Mouse (Mus musculus): ENCODE results near the gene Olfr461.
"Not testable (repeated sequence)": the region's sequence is repeated elsewhere in the genome, so short reads cannot be mapped to it uniquely, and the experiment has no call there.

Gene Olfr461

DNA sequence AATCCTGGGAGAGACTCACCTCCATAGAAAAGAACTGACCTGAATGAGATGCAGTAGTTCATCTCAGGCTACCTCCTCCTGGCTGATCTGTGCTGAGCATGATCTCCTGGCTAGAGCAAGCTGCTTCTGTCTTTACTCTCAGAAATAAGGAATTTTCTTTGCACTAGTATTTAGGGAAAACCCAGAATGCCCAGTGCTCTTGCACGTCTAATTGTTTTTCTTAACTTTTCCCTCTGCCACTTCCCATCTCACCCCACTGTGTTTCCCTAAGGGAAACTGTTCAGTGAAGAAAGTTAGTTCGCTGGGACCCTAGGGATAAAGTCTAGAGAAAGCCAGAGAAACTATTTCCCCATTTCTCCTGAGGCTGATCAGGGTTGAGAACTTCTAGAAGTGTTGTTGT is at the start of gene Olfr461:
Olfr461 (minus strand) TSS at position 101 of the 400 bp plus-strand sequence.
- no peak for DNase-seq

DNA sequence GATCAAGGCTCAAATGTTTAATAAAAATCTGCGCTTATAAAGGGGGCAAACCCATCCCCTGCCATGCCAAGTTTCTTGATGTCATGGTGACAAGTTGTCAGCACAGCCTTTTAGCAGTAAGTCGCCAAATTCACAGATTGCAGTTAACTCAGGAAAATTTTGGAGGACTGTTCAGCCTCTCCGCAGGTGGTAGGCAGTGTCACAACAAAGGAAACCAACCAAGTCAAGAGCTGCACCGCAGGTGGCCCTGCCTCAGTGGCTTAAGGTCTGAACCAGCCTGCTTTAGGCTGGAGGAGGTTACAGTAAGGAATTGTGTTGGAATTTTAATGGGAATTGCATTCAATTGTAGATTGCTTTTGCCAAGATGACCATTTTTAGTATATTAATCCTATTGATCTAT is 43.7 kb upstream of the Olfr461 start:
- not testable (repeated sequence) for DNase-seq

DNA sequence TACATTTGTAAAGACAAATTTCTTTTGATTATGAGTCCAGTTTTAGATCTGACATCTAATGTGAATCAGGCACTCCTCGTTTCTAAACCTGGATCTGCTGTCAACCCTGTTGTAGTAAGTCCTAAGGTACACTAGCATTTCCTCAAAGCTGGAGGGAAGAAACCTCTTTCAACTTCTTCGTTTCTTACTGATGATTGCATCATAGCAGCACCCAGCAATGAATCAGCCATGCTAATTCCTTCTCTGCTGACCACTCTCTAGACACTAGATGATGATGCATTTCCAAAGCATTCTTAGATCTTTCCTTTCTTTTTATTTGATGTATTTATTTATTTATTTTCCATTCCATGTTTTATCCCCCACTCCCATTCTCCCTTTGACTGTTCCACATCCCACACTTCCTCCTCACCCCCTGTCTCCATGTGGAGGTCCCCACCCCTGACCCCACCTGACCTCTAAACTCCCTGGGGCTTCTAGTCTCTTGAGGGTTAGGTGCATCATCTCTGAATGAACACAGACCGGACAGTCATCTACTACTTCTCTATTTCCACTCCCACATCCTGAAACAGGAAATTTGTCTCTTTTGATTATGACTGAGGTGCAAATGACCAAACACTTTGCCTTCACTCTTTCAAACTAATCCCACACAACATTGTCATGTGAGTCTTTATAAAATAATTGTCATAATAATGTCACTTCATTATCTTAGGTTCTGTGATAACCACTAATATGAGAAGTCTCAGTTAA is 40.1 kb upstream of the Olfr461 start:
- DNase-seq: no peak

DNA sequence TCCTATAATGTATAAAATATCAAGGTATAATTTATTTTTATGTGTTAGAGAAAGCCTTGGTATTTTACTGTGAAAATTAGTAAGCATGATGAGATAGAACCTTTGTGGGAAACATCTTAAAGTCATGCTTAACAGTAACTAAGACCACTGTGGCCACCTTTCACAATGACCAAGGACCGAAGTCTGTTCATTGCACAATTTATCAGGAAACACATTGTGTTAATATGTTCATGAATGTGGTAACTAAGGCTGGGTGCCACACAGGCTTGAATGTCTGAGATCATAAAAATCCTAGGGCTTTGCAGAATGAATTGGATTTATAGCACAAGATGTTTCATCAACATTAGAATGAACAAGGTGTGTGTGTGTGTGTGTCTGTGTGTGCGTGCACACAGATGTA is 33.5 kb upstream of the Olfr461 start:
- no peak for DNase-seq

DNA sequence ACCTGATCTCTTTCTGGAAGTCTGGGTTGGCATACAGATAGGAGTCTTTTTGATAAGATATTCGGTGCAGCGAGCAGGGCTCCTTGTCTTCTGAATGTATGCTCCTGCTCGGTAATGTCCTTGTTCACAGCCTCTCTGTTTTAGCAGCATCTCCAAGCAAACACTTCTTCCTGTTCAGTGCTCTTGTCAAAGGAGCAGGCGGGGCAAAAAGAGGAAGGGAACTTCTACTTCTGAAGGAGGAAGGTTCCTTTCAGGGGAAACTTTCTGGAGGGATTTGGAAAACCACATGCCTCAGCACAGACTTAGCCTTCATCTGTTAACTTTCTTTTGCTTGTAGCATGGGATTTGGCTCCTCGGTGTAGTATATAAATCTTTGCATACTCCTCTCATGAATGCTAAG is 30.8 kb upstream of the Olfr461 start, which contains the start of gene Clec5a:
Clec5a (minus strand) TSS at position 177 of the 400 bp plus-strand sequence.
- DNase-seq: no peak

DNA sequence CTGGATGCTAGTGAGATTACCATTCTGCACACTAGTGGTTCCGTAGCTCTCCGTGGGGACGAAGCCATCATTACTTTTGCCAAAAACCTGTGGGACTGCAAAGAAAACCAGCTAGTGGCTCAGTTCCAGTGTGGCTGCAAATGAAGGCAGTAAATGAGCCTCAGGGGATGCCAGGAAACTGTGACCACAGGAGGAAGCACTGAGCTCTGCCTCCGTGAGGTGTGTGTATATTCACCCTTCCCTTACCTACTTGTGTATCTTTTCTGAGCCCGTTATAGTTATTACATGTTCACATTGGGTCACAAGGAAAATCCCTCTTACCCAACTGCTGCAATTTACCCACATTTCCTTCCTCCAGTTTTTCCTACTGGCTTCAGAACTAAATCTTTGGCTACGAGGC is 29.5 kb upstream of the Olfr461 start:
- DNase-seq: no peak

DNA sequence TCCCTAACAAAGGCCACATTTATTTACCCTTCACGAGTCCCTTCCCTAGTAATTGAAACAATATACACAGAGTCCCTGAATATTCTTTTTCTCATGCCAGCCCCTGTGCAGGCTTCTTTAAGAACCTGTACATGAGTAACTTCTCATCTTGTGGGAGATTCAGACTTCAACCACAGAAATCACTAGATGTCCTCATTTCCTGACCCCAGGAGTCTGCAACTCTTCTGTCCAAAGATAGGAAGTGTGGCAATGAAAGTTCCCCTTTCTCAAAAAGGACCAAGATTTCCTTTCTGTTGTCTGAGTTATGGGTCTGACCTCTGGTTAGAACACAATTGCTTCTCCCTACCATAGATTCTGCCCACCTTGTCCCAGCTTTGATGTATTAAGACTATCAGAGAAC is 21.5 kb upstream of the Olfr461 start:
- no peak for DNase-seq

DNA sequence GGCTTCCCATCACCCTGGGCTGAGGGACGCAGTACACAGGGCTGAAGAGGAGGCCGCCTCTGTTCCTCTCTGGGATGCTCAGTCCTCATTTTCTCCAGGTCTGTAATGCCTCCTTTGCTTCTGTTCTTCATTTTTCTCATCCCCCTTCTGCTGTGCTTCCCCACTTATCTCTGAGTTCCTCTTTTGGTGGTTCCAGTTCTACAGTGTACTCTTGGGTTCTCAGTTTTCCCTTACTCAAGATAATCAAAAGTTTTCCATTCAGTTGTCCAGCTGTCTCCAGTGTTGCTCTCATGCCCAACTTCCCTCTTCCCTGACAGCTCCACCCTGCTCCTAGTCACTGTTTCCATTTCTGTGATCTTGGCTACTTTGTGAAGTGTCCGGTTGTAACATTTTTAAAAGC is 18.8 kb upstream of the Olfr461 start:
- DNase-seq: no peak

DNA sequence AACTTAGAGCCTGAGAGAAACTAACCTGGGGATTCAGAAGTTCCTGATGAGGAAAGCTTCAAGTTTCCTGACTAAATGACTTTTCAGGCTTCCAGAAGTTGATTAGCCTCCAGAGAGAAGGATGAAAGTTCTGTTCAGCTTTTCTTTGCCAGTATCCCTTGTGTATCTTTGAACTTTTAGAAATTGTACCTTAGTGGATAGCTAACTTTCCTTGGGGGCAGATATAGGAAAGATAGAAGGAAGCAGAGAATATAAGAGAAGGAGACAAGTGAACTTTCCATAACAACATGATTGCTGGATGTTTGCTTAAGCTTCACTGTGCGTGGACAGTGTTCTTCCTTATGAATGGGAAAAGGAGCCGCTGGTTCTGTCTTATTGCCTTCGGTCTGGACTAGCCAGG is 14.3 kb upstream of the Olfr461 start, which contains the start of gene Olfr460:
Olfr460 (plus strand) TSS at position 301 of the 400 bp plus-strand sequence.
- DNase-seq: no peak

DNA sequence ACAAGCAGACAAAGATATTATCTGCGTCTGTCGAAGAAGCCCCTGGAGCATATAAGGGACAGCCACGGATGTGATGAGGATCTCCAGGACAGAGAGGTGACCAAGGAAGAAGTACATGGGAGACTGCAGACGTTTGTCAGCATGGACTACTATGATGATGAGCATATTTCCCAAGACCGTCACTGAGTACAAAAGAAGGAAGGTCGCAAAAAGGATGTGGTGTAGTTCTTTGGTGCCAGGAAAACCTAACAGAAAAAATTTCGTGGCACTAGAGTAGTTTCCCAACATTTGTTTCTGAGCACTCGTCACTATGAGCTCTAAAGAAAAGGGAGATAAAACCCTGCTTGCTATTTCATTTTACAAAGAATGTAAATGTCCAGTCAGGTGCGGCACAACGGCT is 10.2 kb downstream of the Olfr461 start:
- DNase-seq: no peak

DNA sequence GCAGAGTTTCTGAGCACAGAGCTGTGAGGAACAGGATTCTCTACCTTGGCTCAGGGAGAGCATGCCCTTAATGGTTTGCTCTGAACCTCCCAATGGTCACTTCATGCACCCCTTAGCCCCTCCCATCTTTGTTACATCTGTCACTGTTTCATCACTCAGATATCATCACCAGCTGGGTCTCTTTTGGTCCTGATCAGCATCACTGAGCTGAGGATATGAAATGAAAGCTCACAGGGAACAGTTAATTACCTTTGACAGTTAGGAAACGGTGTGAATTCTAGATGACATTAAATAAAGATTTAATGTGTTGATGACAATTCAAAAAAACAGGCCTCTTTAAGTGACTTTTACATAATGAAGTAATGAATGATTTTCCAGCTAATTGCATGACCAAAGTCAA is 35.4 kb downstream of the Olfr461 start, which contains the start of gene Prss37:
Prss37 (minus strand) TSS at position 101 of the 400 bp plus-strand sequence.
- DNase-seq: no peak

DNA sequence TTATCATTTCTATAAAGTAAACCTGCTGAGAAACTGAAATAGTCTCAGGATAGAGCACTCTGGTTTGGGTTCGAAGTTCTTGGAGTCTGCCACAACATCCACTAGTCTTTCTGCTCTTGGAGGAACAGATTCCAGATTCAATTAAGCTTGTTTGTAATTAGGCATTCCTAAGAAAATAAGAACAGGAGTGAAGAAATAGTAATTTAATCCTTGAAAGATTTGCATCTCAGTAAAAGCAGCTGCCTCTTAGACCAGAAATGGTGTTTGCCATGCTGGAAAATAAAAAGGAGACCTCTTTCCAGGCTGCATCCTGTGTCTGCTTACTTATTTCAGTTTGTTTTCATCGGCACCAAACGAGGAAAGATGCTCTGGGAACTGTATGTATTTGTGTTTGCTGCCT is 61.6 kb downstream of the Olfr461 start, which contains the start of gene Tas2r108:
Tas2r108 (plus strand) TSS at position 301 of the 400 bp plus-strand sequence.
- DNase-seq: no peak

Measured in kidney, postnatal 25 days (tissue).